Mouse (Mus musculus): ENCODE results near the gene Arhgap20.

GRCm38 (mm10) chr9:51874348-51874747, 109.2 kb downstream of the Arhgap20 start:
- TF ChIP-seq GATA1 (IDR thresholded peaks at IDR 0.05; ENCODE audit: low read length) = no peak
- no peak for TF ChIP-seq TAL1 (IDR thresholded peaks at IDR 0.05; ENCODE audit: low read length)

Data from erythroblast, embryonic 14.5 days (primary cell).